Mouse (Mus musculus) cerebellum, postnatal 10 days (tissue): ENCODE data around the gene Cdh23.
A peak's percentile ranks its signal among the peaks of the same experiment; 100 is the strongest.

Experiments
- DNase-seq, 2 experiments: peaks; one replicate each; pipeline ENCODE4 v3.0.0; 2021; ENCODE audit warnings: mixed read lengths in 2 of 2

Gene Cdh23

DNA sequence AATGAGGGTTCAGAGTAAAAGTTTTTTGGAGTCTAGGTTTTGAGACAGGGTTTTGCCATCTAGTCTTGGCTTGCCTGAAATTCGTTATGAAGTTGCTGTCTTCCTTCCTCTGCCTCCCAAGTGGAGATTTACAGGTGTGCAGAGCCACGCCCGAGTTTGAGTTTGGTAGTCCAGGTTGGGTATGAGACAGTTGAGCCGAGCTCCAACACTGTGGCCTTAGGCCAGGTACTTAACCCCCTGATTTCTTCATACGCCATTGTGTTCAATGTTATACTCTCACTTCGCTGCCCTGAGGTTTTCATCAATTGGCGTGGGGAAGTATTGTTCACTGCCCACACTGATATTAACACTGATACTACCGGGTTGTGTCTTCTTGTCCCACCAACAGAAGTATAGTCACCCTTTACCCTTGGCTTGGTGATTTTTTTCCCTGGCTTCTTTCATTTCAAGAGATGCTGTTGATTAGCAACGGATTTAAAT lies 414.7 kb downstream of the Cdh23 start:
- DNase-seq = no peak

- DNase-seq = no peak
Observed at GRCm38 (mm10) chr10:60280353-60280752, 415.9 kb downstream of the Cdh23 start.

DNA sequence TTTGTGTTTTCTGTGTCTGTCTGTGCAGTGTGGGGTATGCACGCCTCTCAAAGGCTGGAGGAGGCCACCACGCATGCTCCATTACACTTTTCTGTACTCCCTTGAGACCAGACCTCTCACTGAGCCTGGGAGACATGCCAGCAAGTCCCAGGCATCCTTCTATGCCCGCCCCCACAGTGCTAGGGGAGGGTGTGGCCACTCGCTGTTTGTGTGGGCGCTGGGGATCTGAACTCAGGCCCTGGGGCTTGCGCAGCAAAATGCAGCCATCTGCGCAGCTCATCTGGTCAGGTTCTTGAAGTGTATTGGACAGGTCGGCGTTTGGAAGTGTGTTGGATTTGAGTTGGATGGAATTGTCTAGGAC lies 416.4 kb downstream of the Cdh23 start:
- peak in 1 of 2 experiments; percentile 59 for DNase-seq

DNA sequence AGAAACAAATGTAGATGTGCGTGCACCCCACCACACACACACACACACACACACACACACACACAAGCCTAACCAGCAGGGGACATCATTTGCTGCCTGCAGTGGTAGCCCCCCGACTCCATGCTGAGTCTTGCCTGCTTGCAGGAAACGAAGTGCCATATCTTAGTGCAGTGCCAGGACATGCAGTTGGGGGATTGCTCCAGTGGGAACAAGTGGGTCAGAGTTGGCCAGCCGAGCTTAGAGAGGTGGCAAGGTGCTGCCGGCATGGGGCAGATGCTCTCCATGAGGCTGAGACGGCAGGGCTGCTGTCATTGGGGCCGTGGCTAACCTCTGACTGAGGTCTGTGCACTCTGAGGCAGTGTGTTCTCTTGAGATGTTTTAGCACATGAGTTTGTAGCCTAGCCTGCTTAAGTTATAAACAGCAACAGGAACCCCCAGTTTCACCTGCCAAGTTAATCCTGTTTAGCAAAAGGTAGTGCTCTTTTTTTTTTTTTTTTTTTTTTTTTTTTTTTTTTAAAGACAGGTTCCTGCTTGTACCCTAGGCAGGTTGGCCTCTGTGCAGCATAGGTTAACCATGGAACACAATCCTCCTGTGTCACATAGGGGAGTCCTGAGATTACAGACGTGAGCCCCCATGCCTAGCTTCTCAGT lies 416.9 kb downstream of the Cdh23 start:
- DNase-seq = peak; percentile 48 to 51

GRCm38 (mm10) chr10:60278786-60279185 lies 417.5 kb downstream of the Cdh23 start:
- DNase-seq = no peak

DNA sequence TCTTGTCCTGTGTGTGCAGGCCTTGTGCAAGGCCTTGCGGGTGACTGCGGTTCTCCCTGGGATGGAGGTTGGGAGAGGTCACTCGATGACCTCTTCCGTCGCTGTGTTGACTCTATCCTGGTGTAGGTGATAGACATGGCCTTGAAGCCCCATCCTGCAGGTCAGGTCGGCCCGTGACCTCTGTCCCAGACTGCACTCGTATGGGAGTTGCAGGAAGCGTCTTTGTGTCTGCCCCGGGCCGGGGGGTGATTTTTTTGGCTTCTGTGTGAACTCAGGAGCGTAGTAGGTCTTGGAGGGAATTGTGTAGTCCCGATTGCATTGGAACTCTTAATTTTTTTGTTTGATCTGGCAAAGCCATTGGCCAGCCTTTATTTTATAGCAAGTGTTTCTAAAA lies 418.3 kb downstream of the Cdh23 start:
- DNase-seq = no peak

DNA sequence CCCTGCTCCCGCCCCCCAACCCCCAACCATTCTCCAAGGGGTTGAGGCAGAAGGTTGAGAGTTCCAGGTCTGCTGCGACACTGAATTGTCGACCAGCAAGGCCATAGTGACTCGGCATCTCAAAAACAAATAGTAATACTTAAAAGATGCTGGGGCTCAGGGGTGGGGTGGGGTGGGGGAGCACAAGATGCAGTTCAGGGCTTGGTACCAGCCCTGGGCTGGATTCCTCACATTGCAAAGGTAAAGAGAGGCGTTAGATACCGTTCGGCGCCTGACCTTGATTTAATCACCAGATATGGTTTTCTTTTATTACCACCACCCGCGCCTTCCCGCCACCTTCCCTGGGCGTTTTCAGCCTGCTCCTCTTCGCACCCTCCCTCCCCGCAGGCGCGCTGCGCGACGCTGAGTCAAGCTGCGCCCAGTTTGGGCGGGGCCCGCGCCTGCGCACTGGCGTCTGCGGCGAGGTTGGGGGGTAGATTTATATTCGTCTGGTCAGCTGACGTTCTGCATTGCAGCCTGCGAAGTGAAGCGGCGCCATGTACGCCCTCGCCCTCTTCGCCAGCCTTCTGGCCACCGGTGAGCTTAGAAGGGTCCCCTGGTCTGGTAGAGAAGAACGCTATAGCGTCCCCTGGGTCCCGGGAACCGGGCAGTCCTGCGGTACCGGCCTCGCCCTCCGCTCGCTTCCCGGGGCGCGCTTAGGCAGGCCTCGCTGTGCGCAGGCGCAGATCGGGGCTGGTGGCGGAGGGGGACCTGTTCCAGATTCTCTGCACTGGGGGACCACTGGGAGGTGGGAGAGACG lies 418.9 kb downstream of the Cdh23 start, which contains the start of gene Psap:
Gene Psap, plus strand, starts transcription at position 421 of the 799 bp plus-strand sequence.
- peak; percentile 96 to 97 for DNase-seq

- DNase-seq = no peak
Observed at GRCm38 (mm10) chr10:60273382-60273781, 422.9 kb downstream of the Cdh23 start.

GRCm38 (mm10) chr10:60272241-60272640 lies 424.0 kb downstream of the Cdh23 start:
- no peak for DNase-seq

- DNase-seq = no peak
Observed at GRCm38 (mm10) chr10:60271015-60271414, 425.3 kb downstream of the Cdh23 start.

GRCm38 (mm10) chr10:60269141-60270064 lies 426.9 kb downstream of the Cdh23 start:
- DNase-seq = peak in 1 of 2 experiments; percentile 47

- DNase-seq = no peak
Observed at GRCm38 (mm10) chr10:60268738-60269137, 427.6 kb downstream of the Cdh23 start.

GRCm38 (mm10) chr10:60266842-60267401 lies 429.4 kb downstream of the Cdh23 start:
- DNase-seq = no peak

DNA sequence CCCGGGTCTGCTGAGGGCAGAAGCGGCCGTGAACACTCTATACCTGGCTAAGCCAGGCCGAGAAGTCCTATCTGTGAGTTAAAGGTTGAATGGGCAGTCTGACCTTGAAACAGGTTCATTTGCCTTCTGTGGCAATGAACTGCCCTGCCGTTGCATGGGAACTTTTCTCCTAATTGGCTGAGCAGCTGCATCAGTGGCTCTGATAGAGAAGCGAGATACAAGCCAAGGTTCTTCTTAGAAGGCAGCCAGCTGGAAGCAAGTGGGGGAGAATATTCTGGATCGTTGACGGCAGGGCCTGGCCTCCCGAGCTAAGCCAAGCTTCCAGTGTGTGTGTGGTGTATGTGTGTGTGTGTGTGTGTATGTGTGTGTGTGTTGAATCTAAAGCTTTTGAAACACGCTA lies 431.0 kb downstream of the Cdh23 start:
- peak; percentile 63 to 65 for DNase-seq

GRCm38 (mm10) chr10:60263351-60263750 lies 432.9 kb downstream of the Cdh23 start:
- no peak for DNase-seq

- peak; percentile 80 to 85 for DNase-seq
Observed at GRCm38 (mm10) chr10:60262386-60262785, 433.9 kb downstream of the Cdh23 start.

- no peak for DNase-seq
Observed at GRCm38 (mm10) chr10:60261530-60261929, 434.8 kb downstream of the Cdh23 start.

- no peak for DNase-seq
Observed at GRCm38 (mm10) chr10:60260557-60261294, 435.6 kb downstream of the Cdh23 start.

- no peak for DNase-seq
Observed at GRCm38 (mm10) chr10:60257261-60257825, 438.9 kb downstream of the Cdh23 start.

- DNase-seq = no peak
Observed at GRCm38 (mm10) chr10:60256088-60256487, 440.2 kb downstream of the Cdh23 start.
